Mouse (Mus musculus): ENCODE measurements around the gene Pgm5.
"Not testable (repeated sequence)": the region's sequence is repeated elsewhere in the genome, so short reads cannot be mapped to it uniquely, and the experiment has no call there.

The Pgm5 gene

DNA sequence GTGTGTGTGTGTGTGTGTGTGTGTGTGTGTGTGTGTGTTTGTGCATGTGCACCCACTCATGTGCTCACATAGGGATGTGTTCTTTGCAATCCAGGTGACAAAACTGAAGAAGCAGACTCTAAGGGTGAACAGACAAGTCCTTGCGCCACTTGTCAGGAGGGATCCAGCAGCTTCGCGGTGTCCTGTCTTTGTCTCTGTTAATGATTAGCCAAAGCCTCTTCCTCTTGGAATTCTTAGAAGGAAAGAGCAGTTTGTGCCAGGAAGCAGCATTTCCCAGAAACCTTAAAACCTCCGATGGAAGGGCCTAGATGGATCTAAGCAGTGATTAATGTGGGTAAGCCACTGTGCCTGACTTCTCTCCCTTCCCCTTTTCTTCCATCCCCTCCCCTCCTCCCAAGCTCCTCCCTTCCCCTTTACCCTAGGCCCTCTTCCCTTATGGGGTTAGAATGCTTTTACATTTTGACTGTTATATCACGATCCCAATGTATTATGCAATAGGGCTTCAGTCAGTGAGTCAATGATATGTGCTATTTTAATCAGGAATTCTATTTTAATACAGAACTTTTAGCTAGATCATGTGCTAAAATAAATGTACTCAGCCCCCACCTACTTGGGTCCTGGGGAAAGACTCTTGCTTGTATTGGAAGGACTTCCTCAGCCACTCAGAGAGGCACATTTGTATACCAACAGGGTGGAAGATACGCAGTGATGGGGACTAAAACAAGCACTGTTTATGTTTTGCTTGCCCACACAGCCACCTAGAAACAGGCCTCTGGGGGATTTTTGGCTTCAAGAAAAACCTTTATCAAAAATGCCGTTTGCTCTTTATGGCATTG lies 154.4 kb downstream of the Pgm5 start:
- DNase-seq (ENCODE audit: low spot score in 2 of 2) = no peak

DNA sequence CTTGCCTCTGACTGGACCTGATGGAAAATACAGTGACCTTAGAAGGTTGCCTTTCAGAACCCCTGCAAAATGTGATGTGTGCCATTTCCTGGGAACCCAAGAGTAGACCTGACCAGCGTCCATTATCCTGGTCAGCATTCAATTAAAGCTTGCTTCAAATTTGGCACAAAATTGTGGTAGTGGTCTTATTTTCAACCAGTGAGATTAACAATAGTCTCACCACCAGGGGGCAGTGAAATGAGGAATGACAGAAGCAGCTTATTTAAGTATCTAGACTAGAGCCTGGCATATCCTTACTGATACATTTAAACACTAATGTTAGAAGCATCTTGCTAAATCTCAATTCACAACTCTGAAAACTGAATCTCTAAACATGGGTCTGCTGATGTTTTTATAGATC lies 156.3 kb downstream of the Pgm5 start:
- DNase-seq (ENCODE audit: low spot score in 2 of 2) = no peak

DNA sequence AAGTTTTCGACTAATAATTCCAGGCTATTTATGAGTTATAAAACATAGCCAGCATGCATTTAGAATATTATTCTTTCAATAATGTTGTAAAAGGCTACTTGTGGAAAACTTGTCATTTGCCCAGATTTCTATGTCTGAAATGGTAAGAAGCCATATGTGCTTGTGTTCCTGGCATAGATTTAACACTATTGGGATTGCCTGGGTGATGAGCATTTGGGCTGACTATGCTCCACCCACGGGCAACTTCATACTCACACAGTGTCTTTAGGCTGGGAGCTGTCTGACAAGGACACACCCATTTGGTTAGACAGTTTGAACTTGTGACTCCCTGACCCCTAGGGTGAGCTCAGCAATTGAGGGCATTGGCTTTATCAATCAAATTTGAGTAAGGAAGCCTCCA lies 157.3 kb downstream of the Pgm5 start:
- no peak for DNase-seq (ENCODE audit: low spot score in 2 of 2)

DNA sequence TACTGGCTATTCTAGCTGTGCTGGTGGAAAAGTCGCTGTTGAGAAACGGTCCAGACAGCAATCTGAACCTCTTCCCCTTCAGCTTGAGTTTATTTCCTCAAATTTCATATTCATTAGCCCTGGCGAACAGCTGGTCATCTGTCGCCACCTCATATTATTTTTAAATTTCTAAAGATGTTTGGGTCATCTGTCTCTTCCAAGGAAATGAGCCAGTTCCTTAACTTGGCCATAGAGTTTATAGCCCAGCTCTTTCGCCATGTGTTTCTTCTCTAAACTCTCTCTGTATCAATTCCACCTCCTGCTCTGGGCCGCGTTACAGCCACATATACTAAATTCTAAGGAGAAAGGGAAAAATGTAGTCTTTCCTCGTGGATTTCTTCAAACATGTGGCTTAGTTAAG lies 158.0 kb downstream of the Pgm5 start:
- DNase-seq (ENCODE audit: low spot score in 2 of 2) = no peak

DNA sequence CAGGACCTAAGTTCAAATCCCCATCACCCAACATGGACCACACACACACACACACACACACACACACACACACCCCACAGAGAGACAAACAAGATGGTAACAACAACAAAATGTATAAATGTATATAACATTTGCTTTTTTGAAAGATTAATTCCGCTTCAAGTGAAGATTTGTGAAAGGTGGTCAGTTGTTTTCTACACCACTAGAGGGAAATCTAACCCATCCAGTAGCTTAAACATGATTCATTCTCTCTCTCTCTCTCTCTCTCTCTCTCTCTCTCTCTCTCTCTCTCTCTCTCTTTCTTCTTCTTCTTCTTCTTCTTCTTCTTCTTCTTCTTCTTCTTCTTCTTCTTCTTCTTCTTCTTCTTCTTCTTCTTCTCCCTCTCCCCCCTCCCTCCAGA lies 158.5 kb downstream of the Pgm5 start:
- not testable (repeated sequence) for DNase-seq (ENCODE audit: low spot score in 2 of 2)

DNA sequence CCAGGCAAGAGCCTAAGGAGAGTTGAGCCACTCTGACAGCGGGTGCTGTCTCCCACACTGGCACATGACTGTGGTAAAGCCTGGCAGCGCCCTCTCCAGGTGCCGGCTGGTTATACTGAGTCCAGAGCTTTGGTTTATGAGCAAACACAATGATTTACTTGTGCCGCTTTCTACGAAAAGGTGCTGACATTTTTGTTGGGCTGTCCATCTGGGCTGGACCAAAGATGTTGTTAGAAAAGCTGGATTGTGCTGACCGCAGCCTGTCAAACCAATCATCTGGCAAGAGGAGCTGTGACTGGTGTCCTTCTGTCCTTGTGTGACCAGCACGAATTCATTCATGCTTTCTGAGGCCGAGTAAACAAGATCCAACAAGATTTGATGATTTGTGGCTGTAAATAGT lies 159.9 kb downstream of the Pgm5 start:
- DNase-seq (ENCODE audit: low spot score in 2 of 2) = no peak

DNA sequence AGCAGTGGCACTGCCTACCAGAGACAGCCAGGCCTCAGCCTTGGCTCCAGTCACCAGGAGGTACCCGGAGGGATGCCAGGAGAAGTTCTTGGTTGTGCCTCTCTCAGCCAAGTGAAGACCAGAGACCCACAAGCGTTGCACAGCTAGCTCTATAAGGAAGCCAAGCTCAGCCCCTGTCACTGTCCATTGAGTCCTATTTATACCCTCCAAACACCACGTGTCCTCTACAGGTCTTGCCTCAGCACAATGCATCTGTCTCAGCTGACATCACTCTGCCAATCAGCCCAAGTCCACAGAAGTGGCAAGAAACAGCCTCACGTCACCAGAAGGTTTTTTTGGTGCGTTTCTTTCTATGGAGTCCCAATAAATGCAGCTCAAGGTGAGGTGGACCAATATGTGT lies 161.0 kb downstream of the Pgm5 start:
- DNase-seq (ENCODE audit: low spot score in 2 of 2) = no peak

DNA sequence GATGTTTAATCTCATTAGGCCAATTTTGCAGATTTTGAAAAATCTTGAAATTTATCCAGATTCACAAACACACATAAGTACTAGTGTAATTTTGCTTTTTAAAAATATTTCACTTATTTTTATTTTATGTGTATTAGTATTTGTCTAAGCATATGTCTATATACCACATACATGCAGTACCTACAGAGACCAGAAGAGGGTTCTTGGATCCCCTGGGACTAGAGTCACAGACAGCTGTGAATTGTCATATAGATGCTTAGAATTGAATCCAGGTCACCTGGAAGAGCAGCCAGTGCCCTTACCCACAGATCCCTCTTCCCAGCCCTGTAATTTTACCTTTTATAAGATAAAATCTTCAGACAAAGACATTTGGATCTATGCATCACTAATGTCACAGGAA lies 161.7 kb downstream of the Pgm5 start:
- DNase-seq (ENCODE audit: low spot score in 2 of 2) = no peak

DNA sequence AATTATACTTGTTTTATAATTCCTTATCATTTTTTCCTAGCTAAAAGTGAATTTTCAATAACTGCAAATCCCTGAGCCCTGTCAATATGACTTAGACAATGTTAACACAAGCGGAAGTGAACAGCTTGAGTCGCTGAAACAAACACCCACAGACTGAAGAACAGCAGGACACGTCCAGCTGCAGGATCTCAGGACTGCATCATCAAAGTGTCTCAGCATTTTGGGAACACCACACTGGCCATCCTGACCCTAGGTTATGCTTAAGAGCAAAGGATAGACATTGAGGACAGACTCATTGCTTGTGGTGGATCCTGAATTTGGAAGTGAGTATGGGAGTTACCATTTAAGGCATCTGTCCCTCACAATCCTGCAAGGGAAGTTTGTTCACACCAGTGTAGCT lies 162.5 kb downstream of the Pgm5 start:
- no peak for DNase-seq (ENCODE audit: low spot score in 2 of 2)

DNA sequence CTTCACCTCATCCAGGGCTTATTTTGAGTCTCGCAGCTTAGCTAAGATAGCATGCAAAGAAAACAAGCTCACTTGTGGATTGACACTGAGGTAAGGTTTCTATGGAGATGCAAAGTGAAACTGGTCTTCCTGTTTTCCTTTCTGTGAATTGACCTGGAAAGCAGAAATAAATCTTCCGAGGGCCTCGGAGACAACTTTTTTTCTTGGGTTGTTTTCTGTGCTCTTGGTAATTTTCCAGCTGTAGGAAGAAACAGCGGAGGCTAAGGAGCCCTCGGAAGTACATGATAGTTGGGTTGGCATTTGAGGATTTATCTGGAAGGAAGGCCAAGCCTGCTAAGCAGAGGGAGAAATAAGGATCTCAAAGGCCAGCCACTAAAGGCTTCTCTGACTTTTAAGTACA lies 163.0 kb downstream of the Pgm5 start:
- no peak for DNase-seq (ENCODE audit: low spot score in 2 of 2)

DNA sequence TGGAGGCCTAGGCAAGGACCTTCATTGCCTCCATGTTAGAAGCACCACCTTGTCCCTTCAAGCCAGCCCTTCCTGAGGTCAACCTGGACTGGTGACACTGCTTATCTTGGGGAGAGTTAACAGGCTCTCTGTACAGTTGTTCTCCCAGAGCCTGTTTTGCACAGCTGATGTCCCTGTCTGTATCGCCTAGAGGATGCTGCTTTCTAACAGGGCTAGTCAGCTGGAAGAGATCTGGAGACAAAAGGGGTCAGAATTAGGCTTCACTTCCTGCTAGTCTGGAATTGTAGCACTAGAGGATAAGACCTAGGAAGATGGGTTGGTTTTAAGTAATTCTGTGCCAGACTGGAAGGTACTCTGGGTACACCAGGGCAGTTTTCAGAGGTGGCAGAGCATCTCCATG lies 163.7 kb downstream of the Pgm5 start:
- DNase-seq (ENCODE audit: low spot score in 2 of 2) = no peak

DNA sequence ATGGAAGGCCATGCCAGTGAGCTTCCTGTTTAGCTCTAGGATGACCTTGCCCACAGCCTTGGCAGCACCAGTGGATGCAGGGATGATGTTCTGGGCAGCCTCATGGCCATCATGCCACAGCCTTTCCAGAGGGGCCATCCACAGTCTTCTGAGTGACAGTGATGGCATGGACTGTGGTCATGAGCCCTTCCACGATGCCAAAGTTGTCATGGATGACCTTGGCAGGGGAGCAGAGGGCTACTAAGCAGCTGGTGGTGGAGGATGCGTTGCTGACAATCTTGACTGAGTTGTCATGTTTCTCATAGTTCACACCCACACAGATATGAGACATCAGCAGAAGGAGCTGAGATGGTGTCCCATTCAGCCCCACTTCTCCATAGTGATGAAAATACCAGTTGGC lies 169.0 kb downstream of the Pgm5 start:
- DNase-seq (ENCODE audit: low spot score in 2 of 2) = no peak

DNA sequence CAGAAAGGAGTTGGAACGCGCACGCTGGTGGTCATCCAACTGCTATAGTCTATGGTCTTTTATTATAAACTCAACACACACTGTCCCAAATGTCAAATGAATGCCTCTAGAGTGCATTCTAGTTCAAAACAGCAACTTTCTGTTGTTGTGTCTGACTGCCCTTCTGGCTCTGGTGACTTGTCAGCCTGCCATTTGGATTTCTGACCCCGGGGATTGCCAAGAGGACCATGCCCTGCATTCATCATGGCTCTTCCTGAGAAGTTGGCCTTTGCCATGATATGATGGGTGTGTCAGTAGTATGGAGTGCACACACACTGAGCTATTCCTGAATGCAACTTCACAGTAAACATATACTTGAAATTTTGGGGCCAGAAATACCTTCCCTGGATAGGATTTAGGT lies 172.1 kb downstream of the Pgm5 start:
- no peak for DNase-seq (ENCODE audit: low spot score in 2 of 2)

DNA sequence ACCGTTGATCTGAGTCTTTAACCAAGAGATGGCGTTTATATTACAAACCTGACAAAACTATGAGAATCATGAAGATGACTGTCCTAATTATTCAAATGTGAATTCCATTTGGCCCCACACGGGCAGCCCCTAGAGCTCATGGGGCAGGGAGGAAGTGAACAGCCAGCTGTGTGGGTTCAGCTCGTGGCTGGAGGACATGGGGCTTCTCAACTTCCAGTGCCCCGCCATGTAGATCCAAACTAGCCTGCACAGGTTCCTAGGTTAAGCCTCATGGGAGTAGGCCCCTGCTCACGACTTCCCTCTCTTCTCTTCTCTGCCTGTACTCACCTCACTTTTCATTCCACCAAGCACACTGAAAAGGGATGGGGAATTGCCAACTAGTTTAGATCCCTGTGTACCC lies 173.3 kb downstream of the Pgm5 start:
- no peak for DNase-seq (ENCODE audit: low spot score in 2 of 2)

DNA sequence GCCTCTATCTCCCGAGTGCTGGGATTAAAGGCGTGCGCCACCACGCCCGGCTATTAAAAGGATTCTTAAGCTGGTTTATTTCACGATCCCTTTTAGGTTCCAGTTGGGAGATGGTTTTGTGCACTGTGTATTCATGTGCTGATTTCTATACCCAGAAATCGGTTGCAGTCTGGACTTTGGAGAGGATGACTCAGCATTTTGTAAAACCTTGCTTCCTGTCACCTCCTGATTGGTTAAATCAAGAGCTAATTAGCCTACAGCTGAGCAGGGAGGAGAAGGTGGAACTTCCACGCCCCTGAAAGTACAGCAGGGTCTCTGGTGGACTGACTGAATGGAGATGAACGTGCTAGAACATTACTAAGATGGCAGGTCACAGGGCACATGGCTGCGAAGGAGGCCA lies 175.2 kb downstream of the Pgm5 start:
- no peak for DNase-seq (ENCODE audit: low spot score in 2 of 2)

DNA sequence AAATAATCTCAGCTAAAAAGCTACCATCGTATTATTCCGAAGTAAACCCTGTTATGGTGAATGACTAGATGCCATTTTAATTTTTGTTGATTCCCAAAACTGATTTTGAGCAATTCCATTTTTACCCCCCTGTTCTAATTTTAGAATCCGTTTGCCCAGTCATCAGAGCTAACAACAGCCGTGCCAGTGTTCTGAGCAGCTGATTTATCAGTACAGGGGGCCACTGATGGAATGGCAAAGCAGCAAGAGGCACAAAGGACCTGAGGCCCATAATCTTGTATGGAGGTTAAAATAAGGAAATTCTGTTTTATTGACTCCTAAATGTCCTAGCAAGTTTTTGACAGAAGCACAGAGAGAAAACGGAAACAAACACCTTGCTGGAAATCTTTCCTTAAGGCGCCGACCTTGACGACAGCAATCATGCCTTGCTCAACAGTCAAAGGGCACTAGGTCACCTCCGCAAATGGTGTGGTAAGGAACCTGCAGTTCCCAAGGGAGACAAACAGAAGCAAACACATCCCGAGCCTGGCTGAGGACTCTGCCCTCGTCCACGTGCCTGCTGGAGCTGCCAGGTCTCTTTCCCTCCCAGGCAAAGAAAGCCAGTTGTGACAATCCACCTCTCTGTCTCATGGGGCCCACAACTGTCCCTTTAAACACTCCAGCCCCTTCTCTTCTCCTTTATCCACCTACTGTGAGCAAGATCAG lies 178.5 kb downstream of the Pgm5 start:
- no peak for DNase-seq (ENCODE audit: low spot score in 2 of 2)

DNA sequence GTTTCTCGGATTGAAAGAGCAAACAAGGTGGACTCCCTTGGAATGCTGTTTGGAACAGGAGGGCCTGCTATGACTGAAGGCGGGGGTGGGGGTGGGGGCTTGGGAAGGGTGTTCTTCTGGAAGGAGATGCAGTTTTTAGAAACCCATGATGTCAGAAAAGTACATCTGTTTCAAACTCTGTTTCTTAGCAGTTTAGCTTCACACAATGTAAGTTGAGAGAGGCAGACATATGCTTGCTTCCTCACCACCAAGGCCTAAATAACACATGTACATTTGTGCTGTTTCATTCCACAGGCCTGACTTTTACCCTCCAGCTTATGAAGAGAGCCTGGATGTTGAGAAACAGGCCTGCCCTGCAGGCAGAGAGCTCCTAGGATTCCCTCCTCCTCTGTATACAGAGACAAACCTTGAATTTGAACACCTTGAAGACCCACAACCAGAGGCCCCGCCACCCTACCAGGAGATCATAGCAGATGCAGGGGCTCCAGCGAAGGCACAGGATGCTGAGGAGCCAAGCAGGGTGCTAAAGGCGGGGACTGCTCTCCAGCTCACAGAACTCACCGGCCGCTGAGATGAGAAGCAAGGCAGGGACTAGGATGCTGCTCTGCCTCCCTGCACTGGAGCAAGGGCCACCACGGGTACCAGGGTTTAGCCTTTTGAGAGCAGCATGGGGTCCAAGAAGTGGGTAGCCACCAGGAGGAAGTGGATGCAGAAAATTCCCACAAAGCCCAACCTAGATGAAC lies 184.2 kb downstream of the Pgm5 start:
- DNase-seq (ENCODE audit: low spot score in 2 of 2) = no peak

DNA sequence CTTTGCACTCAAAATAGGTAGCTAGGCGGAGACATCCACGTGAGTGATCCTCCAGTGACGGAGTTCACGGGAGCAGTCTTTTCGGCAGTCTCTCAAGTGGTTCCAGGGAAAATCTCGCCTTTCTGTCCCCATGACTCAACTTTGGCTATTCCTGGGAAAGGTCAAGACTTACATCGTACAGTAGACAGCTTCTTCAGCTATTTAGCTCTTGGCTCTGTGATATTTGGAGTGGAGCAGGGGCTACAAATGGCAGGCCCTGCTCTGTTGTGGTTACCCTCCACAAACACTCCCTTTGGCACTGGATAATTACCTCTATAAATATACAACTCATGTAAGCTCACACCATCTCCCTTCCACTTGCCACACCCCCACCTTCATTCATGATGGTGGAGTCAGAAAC lies 185.2 kb downstream of the Pgm5 start:
- DNase-seq (ENCODE audit: low spot score in 2 of 2) = no peak

DNA sequence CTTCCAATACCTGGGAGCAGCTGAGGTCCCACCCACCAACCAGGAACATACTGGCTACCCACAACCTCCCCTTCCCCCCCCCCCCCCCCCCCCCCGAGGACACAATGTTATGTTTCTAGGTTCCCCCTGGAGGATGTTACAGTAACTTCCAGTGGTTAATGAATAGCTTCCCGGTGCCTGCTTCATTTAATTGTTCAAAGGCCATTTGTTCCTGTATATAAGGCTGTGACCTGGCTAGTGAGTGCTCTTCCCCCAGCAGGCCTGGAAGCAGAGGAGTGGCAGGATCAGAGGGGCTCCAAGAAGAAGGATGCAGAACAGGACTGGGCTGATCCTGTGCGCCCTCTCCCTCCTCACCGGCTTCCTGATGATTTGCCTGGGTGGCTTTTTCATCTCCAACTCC lies 187.9 kb downstream of the Pgm5 start, which contains the start of gene Tmem252:
Gene Tmem252, plus strand, starts transcription at position 247 of the 400 bp plus-strand sequence.
- DNase-seq (ENCODE audit: low spot score in 2 of 2) = no peak

DNA sequence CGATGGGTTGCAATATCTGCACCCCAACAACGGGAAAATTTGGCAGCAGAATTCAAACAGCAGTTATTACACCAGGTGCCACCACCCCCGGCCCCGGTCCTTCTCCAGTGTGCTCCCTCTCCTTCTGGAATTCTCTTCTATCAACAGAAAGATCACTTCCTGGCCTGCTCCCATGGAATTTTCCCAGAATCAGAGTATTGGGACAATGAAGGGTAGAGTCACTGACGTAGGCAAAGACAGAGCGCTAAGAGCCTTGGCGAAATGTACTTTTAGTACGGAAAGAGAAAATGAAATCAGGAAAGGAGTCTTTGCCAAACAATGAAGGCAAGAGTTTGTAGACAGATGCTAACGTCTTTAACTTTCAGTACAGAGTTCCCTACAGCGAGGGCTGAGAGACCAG lies 188.3 kb downstream of the Pgm5 start:
- DNase-seq (ENCODE audit: low spot score in 2 of 2) = no peak

DNA sequence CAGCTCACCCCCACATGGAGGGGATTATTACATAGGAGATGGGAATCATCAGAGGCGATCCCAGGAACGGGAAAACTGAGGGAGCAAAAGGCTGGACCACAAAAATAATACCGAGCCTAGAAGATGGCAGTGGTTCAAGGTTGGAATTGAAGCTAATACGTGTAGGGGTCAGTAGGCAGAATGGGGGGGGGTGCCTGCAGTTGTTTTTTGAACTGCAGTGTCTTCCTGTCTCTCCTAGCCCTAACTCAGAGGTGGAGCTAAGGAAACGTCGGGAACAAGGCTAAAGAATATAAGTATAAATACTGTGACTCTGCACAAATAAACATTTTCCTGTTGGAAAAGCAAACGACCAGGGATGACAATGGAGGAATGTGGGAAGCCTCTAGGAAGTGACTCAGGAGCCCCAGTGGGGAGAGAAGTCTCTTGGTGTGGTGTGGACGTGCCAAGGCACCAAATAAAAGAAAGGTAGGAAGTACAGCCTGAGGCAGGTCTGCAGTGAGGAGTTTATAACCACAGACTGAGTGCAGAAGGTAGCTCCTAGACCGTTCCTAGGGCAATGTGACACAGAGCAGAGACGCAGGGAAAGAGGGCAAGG lies 189.2 kb downstream of the Pgm5 start:
- no peak for DNase-seq (ENCODE audit: low spot score in 2 of 2)

DNA sequence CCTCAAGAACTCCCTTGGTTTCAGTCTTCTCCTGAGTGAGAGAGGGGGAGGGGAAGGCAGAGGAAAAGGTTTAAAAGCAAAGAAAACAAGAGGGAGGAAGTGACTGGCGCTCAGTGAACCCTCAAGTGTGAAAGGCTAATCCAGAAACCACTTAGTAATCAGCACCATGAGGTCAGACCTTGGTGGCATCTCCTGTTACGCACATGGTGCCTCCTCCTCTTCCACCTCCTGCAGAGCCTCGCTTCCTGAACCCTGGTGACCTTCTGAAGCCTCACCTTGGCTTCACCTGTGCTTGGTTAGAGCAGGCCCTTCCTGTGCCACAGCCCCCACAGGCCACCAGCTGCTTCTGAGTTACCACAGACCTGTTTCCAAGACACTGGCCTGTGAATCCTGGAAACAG lies 190.1 kb downstream of the Pgm5 start:
- no peak for DNase-seq (ENCODE audit: low spot score in 2 of 2)

Data from urinary bladder, postnatal 4 days (tissue).